Mouse (Mus musculus) lung, embryonic 14.5 days (tissue): Measurements from ENCODE around the gene Pde7b. TPM values are rescaled to one million over a fixed set of nuclear protein-coding genes. Genes with fewer than 3 reads are reported as not detected.

ENCODE experiments used
- ATAC-seq: fragments of 200-750 bp; cut with Nextera tagmentation; 2 replicates; pipeline ENCODE4 v1.8.0; 2017; ENCODE audit warnings: mild to moderate bottlenecking, moderate TSS enrichment, moderate library complexity; ENCODE audit not compliant: insufficient read depth
- DNase-seq: peaks from one replicate; pipeline ENCODE4 v3.0.0-alpha.2; 2015
- H3K27ac ChIP-seq: fragments of 300-500 bp; sonication (generic); 2 replicates; pipeline ENCODE4 v1.5.1; 2014; ENCODE audit warnings: low read depth, mild to moderate bottlenecking, moderate library complexity
- H3K27me3 ChIP-seq: fragments of 300-500 bp; sonication (generic); 2 replicates; pipeline ENCODE4 v1.6.1; 2014; ENCODE audit warnings: low read length, control low read depth; ENCODE audit not compliant: insufficient read depth
- H3K36me3 ChIP-seq: fragments of 300-500 bp; sonication (generic); 2 replicates; pipeline ENCODE4 v1.6.1; 2014; ENCODE audit warnings: control low read depth; ENCODE audit not compliant: insufficient read depth
- H3K4me1 ChIP-seq: fragments of 300-500 bp; sonication (generic); 2 replicates; pipeline ENCODE4 v1.6.1; 2014; ENCODE audit warnings: antibody characterized with exemption, control low read depth; ENCODE audit not compliant: insufficient read depth
- H3K4me2 ChIP-seq: fragments of 300-500 bp; sonication (generic); 2 replicates; pipeline ENCODE4 v1.6.1; 2014; ENCODE audit warnings: mild to moderate bottlenecking
- H3K4me3 ChIP-seq: fragments of 300-500 bp; sonication (generic); 2 replicates; pipeline ENCODE4 v1.5.1; 2014; ENCODE audit warnings: low read depth, low read length
- H3K9ac ChIP-seq: fragments of 300-500 bp; sonication (generic); 2 replicates; pipeline ENCODE4 v1.6.1; 2014
- H3K9me3 ChIP-seq: fragments of 300-500 bp; sonication (generic); 2 replicates; pipeline ENCODE4 v1.6.1; 2016; ENCODE audit warnings: low read depth, low read length, control low read depth
- CTCF ChIP-seq: IDR thresholded peaks from 2 replicates; pipeline ENCODE4 v1.5.1; 2016; ENCODE audit warnings: antibody characterized with exemption, low read depth
- WGBS: fragments of 180-500 bp; shearing (Covaris S2); extraction: QIAGEN DNeasy Blood & Tissue Kit; methylation state at CpG from one replicate; pipeline ENCODE4 v1.1.7; 2014; 5-methylcytosine and 5-hydroxymethylcytosine counted together
- polyA plus RNA-seq: library from polyadenylated mRNA; unstranded; fragments of >200 nt; fragmentation: Nextera tagmentation; extraction: Ambion mirVana; gene quantifications from 2 replicates; pipeline ENCODE4 v1.2.1, GENCODE M21; 2014

Pde7b gene
- 3.3 TPM in 2 replicates for polyA plus RNA-seq

GRCm38 (mm10) chr10:20724906-20725305, at the start of gene Pde7b:
Gene Pde7b, minus strand, starts transcription at chr10:20725078.
- Histone ChIP-seq H3K4me1 (peaks cover 20% of the 10 kb centered on the region), H3K9me3 (no peaks in the 10 kb centered on the region), H3K27ac (0 out of 2 replicates have a peak within 1 kb of the TSS, but pooled peaks have one; percentile 42), H3K9ac (peak within 1 kb of the TSS; percentile 44), H3K27me3 (no peaks in the 10 kb centered on the region), H3K4me2 (peak within 1 kb of the TSS; percentile 69), H3K36me3 (no peaks in the 10 kb centered on the region), H3K4me3 (peak within 1 kb of the TSS; percentile 38)
- TF ChIP-seq CTCF, result no peak
- ATAC-seq, result peak; percentile 93
- peak; percentile 90 for DNase-seq
- 5% methylated on average over 12 of the region's 17 CpGs for WGBS

GRCm38 (mm10) chr10:20772056-20772455, 47.2 kb upstream of the Pde7b start:
- DNase-seq (no peak), ATAC-seq (no peak)
- Histone ChIP-seq H3K9me3 (no peaks in the 10 kb centered on the region), H3K27me3 (no peaks in the 10 kb centered on the region), H3K27ac (no peak overlapping the region), H3K9ac (no peak overlapping the region), H3K4me2 (no peak overlapping the region), H3K4me1 (no peaks in the 10 kb centered on the region), H3K36me3 (no peaks in the 10 kb centered on the region), H3K4me3 (no peak overlapping the region)
- 78% methylated on average over 4 of the region's 4 CpGs for WGBS
- TF ChIP-seq CTCF, result no peak

GRCm38 (mm10) chr10:20770418-20770888, 45.6 kb upstream of the Pde7b start:
- Histone ChIP-seq H3K4me2 (no peak overlapping the region), H3K27me3 (no peaks in the 10 kb centered on the region), H3K4me1 (no peaks in the 10 kb centered on the region), H3K36me3 (no peaks in the 10 kb centered on the region), H3K9me3 (no peaks in the 10 kb centered on the region), H3K27ac (no peak overlapping the region), H3K4me3 (no peak overlapping the region), H3K9ac (no peak overlapping the region)
- TF ChIP-seq CTCF, result no peak
- 74% methylated on average over 2 of the region's 2 CpGs for WGBS
- DNase-seq (peak; percentile 6), ATAC-seq (no peak)

- ATAC-seq (no peak), DNase-seq (no peak)
- Histone ChIP-seq H3K36me3 (no peaks in the 10 kb centered on the region), H3K4me3 (no peak overlapping the region), H3K27ac (no peak overlapping the region), H3K4me1 (no peaks in the 10 kb centered on the region), H3K9me3 (no peaks in the 10 kb centered on the region), H3K9ac (no peak overlapping the region), H3K4me2 (no peak overlapping the region), H3K27me3 (no peaks in the 10 kb centered on the region)
- no peak for TF ChIP-seq CTCF
- 84% methylated on average over 7 of the region's 7 CpGs for WGBS
Measured at GRCm38 (mm10) chr10:20769557-20770417, 44.9 kb upstream of the Pde7b start.

- H3K4me2 ChIP-seq, result no peak overlapping the region
- no peak overlapping the region for H3K4me3 ChIP-seq
- no peaks in the 10 kb centered on the region for H3K36me3 ChIP-seq
- WGBS, result 48% methylated on average over 3 of the region's 3 CpGs
- H3K27me3 ChIP-seq, result no peaks in the 10 kb centered on the region
- no peak for DNase-seq
- no peak for TF ChIP-seq CTCF
- no peak overlapping the region for H3K27ac ChIP-seq
- H3K9ac ChIP-seq, result no peak overlapping the region
- no peak for ATAC-seq
- H3K4me1 ChIP-seq, result no peaks in the 10 kb centered on the region
- H3K9me3 ChIP-seq, result no peaks in the 10 kb centered on the region
Measured at GRCm38 (mm10) chr10:20764352-20764751, 39.5 kb upstream of the Pde7b start.

GRCm38 (mm10) chr10:20758939-20759338, 34.1 kb upstream of the Pde7b start:
- Histone ChIP-seq H3K27ac (no peak overlapping the region), H3K9ac (no peak overlapping the region), H3K4me2 (no peak overlapping the region), H3K36me3 (no peaks in the 10 kb centered on the region), H3K4me3 (no peak overlapping the region), H3K4me1 (no peaks in the 10 kb centered on the region), H3K9me3 (no peaks in the 10 kb centered on the region), H3K27me3 (no peaks in the 10 kb centered on the region)
- TF ChIP-seq CTCF, result no peak
- WGBS, result 84% methylated on average over 1 of the region's 1 CpGs
- DNase-seq (no peak), ATAC-seq (no peak)

GRCm38 (mm10) chr10:20758259-20758658, 33.4 kb upstream of the Pde7b start:
- H3K36me3 ChIP-seq, result no peaks in the 10 kb centered on the region

More at GRCm38 (mm10) chr10:20758259-20758658, 33.4 kb upstream of the Pde7b start:
- H3K9me3 ChIP-seq, result no peaks in the 10 kb centered on the region
- no peak overlapping the region for H3K9ac ChIP-seq
- ATAC-seq (no peak), DNase-seq (no peak)
- H3K27me3 ChIP-seq, result no peaks in the 10 kb centered on the region
- no peak overlapping the region for H3K27ac ChIP-seq
- H3K4me3 ChIP-seq, result no peak overlapping the region
- no peak overlapping the region for H3K4me2 ChIP-seq
- WGBS, result 76% methylated on average over 6 of the region's 6 CpGs
- no peaks in the 10 kb centered on the region for H3K4me1 ChIP-seq
- no peak for TF ChIP-seq CTCF
